Mouse (Mus musculus): ENCODE measurements around the gene Fam184a. TPM values are rescaled to one million over a fixed set of nuclear protein-coding genes. Genes with fewer than 3 reads are reported as not detected.
"Not testable (repeated sequence)": the region's sequence is repeated elsewhere in the genome, so short reads cannot be mapped to it uniquely, and the experiment has no call there.

Fam184a gene
- polyA plus RNA-seq, 1 experiment from 2014 or later, result 3.6 TPM

GRCm38 (mm10) chr10:53654239-53654638 is 96.7 kb downstream of the Fam184a start:
- not testable (repeated sequence) for H3K9me3 ChIP-seq (ENCODE audit: control insufficient read depth, low read length); H3K27me3 ChIP-seq (ENCODE audit: control insufficient read depth, insufficient read depth, low read length); H3K4me1 ChIP-seq (ENCODE audit: control insufficient read depth in 2 of 2, insufficient read depth in 2 of 2, low read length in 2 of 2); H3K4me3 ChIP-seq (ENCODE audit: control insufficient read depth in 1 of 2, insufficient read depth in 1 of 2, low read depth in 1 of 2, low read length in 2 of 2); H3K4me2 ChIP-seq (ENCODE audit: low read length); H3K36me3 ChIP-seq (ENCODE audit: control insufficient read depth, insufficient read depth, low read length); ATAC-seq (ENCODE audit: insufficient number of reproducible peaks, insufficient read depth, low FRiP score, low read depth); H3K27ac ChIP-seq (replicated peaks in 1 of 2; ENCODE audit: control insufficient read depth in 1 of 2, insufficient read depth in 1 of 2, low read depth in 2 of 2, low read length in 2 of 2); H3K9ac ChIP-seq (ENCODE audit: low read length)
- WGBS, result 86% methylated on average over 5 of the region's 5 CpGs

GRCm38 (mm10) chr10:53650683-53651082 is 100.2 kb downstream of the Fam184a start:
- Histone ChIP-seq H3K4me2 (ENCODE audit: low read length) (no peak overlapping the region), H3K9me3 (ENCODE audit: control insufficient read depth, low read length) (no peaks in the 10 kb centered on the region), H3K9ac (ENCODE audit: low read length) (no peak overlapping the region), H3K27ac (replicated peaks in 1 of 2; ENCODE audit: control insufficient read depth in 1 of 2, insufficient read depth in 1 of 2, low read depth in 2 of 2, low read length in 2 of 2) (no peak overlapping the region), H3K4me3 (ENCODE audit: control insufficient read depth in 1 of 2, insufficient read depth in 1 of 2, low read depth in 1 of 2, low read length in 2 of 2) (no peak overlapping the region), H3K4me1 (ENCODE audit: control insufficient read depth in 2 of 2, insufficient read depth in 2 of 2, low read length in 2 of 2) (no peaks in the 10 kb centered on the region), H3K27me3 (ENCODE audit: control insufficient read depth, insufficient read depth, low read length) (no peaks in the 10 kb centered on the region), H3K36me3 (ENCODE audit: control insufficient read depth, insufficient read depth, low read length) (no peaks in the 10 kb centered on the region; the same call in 1 of the 2 replicates)
- ATAC-seq (ENCODE audit: insufficient number of reproducible peaks, insufficient read depth, low FRiP score, low read depth), result no peak
- WGBS, result 72% methylated on average over 2 of the region's 2 CpGs

- ATAC-seq (ENCODE audit: insufficient number of reproducible peaks, insufficient read depth, low FRiP score, low read depth), result no peak
- Histone ChIP-seq H3K9ac (ENCODE audit: low read length) (no peak overlapping the region), H3K4me1 (ENCODE audit: control insufficient read depth in 2 of 2, insufficient read depth in 2 of 2, low read length in 2 of 2) (no peaks in the 10 kb centered on the region)
Observed at GRCm38 (mm10) chr10:53641507-53641906, 109.4 kb downstream of the Fam184a start.

GRCm38 (mm10) chr10:53635246-53635971 is 115.5 kb downstream of the Fam184a start:
- peak overlapping the region; percentile 35 for H3K9ac ChIP-seq (ENCODE audit: low read length)
- no peaks in the 10 kb centered on the region for H3K27me3 ChIP-seq (ENCODE audit: control insufficient read depth, insufficient read depth, low read length)
- WGBS, result 22% methylated on average over 13 of the region's 13 CpGs
- H3K27ac ChIP-seq (replicated peaks in 1 of 2; ENCODE audit: control insufficient read depth in 1 of 2, insufficient read depth in 1 of 2, low read depth in 2 of 2, low read length in 2 of 2), result peak overlapping the region; percentile 89 to 94
- no peak for ATAC-seq (ENCODE audit: insufficient number of reproducible peaks, insufficient read depth, low FRiP score, low read depth)
- H3K9me3 ChIP-seq (ENCODE audit: control insufficient read depth, low read length), result no peaks in the 10 kb centered on the region
- no peaks in the 10 kb centered on the region for H3K36me3 ChIP-seq (ENCODE audit: control insufficient read depth, insufficient read depth, low read length)
- peak overlapping the region; percentile 28 to 36 for H3K4me3 ChIP-seq (ENCODE audit: control insufficient read depth in 1 of 2, insufficient read depth in 1 of 2, low read depth in 1 of 2, low read length in 2 of 2)
- H3K4me2 ChIP-seq (ENCODE audit: low read length), result peak overlapping the region; percentile 61
- peaks cover 6 to 8% of the 10 kb centered on the region in 2 experiments; a peak in 3 of 4 replicates for H3K4me1 ChIP-seq (ENCODE audit: control insufficient read depth in 2 of 2, insufficient read depth in 2 of 2, low read length in 2 of 2)

More at GRCm38 (mm10) chr10:53641507-53641906, 109.4 kb downstream of the Fam184a start:
- H3K36me3 ChIP-seq (ENCODE audit: control insufficient read depth, insufficient read depth, low read length), result no peaks in the 10 kb centered on the region
- no peak overlapping the region for H3K4me3 ChIP-seq (ENCODE audit: control insufficient read depth in 1 of 2, insufficient read depth in 1 of 2, low read depth in 1 of 2, low read length in 2 of 2)
- no peak overlapping the region for H3K4me2 ChIP-seq (ENCODE audit: low read length)
- no peaks in the 10 kb centered on the region for H3K27me3 ChIP-seq (ENCODE audit: control insufficient read depth, insufficient read depth, low read length)
- H3K27ac ChIP-seq (replicated peaks in 1 of 2; ENCODE audit: control insufficient read depth in 1 of 2, insufficient read depth in 1 of 2, low read depth in 2 of 2, low read length in 2 of 2), result no peak overlapping the region
- no peaks in the 10 kb centered on the region for H3K9me3 ChIP-seq (ENCODE audit: control insufficient read depth, low read length)

GRCm38 (mm10) chr10:53634160-53634559 is 116.8 kb downstream of the Fam184a start:
- Histone ChIP-seq H3K9ac (ENCODE audit: low read length) (no peak overlapping the region), H3K4me3 (ENCODE audit: control insufficient read depth in 1 of 2, insufficient read depth in 1 of 2, low read depth in 1 of 2, low read length in 2 of 2) (no peak overlapping the region), H3K4me2 (ENCODE audit: low read length) (no peak overlapping the region), H3K9me3 (ENCODE audit: control insufficient read depth, low read length) (no peaks in the 10 kb centered on the region), H3K4me1 (ENCODE audit: control insufficient read depth in 2 of 2, insufficient read depth in 2 of 2, low read length in 2 of 2) (peaks cover 6 to 8% of the 10 kb centered on the region in 2 experiments; a peak in 3 of 4 replicates), H3K27me3 (ENCODE audit: control insufficient read depth, insufficient read depth, low read length) (no peaks in the 10 kb centered on the region), H3K27ac (replicated peaks in 1 of 2; ENCODE audit: control insufficient read depth in 1 of 2, insufficient read depth in 1 of 2, low read depth in 2 of 2, low read length in 2 of 2) (no peak overlapping the region), H3K36me3 (ENCODE audit: control insufficient read depth, insufficient read depth, low read length) (no peaks in the 10 kb centered on the region)
- 79% methylated on average over 10 of the region's 10 CpGs for WGBS
- ATAC-seq (ENCODE audit: insufficient number of reproducible peaks, insufficient read depth, low FRiP score, low read depth), result no peak

- Histone ChIP-seq H3K27ac (replicated peaks in 1 of 2; ENCODE audit: control insufficient read depth in 1 of 2, insufficient read depth in 1 of 2, low read depth in 2 of 2, low read length in 2 of 2) (peak within 1 kb of the TSS; percentile 96), H3K4me2 (ENCODE audit: low read length) (peak within 1 kb of the TSS; percentile 71), H3K4me3 (ENCODE audit: control insufficient read depth in 1 of 2, insufficient read depth in 1 of 2, low read depth in 1 of 2, low read length in 2 of 2) (peak within 1 kb of the TSS; percentile 90 to 94), H3K4me1 (ENCODE audit: control insufficient read depth in 2 of 2, insufficient read depth in 2 of 2, low read length in 2 of 2) (peaks cover 3 to 16% of the 10 kb centered on the region in 2 experiments), H3K9ac (ENCODE audit: low read length) (peak within 1 kb of the TSS; percentile 89)
- H3K9me3 ChIP-seq (ENCODE audit: control insufficient read depth, low read length); H3K27me3 ChIP-seq (ENCODE audit: control insufficient read depth, insufficient read depth, low read length); ATAC-seq (ENCODE audit: insufficient number of reproducible peaks, insufficient read depth, low FRiP score, low read depth); H3K36me3 ChIP-seq (ENCODE audit: control insufficient read depth, insufficient read depth, low read length): not testable (repeated sequence)
- 58% methylated on average over 10 of the region's 10 CpGs for WGBS
Observed at GRCm38 (mm10) chr10:53630339-53630738, 120.6 kb downstream of the Fam184a start, which contains the start of gene Mcm9. Mcm9 (minus strand) TSS chr10:53630439.

GRCm38 (mm10) chr10:53629918-53630250 is 121.0 kb downstream of the Fam184a start:
- Histone ChIP-seq H3K36me3 (ENCODE audit: control insufficient read depth, insufficient read depth, low read length) (peaks cover 10% of the 10 kb centered on the region), H3K27ac (replicated peaks in 1 of 2; ENCODE audit: control insufficient read depth in 1 of 2, insufficient read depth in 1 of 2, low read depth in 2 of 2, low read length in 2 of 2) (peak overlapping the region; percentile 96), H3K4me2 (ENCODE audit: low read length) (peak overlapping the region; percentile 71), H3K4me3 (ENCODE audit: control insufficient read depth in 1 of 2, insufficient read depth in 1 of 2, low read depth in 1 of 2, low read length in 2 of 2) (peak overlapping the region; percentile 90 to 94), H3K9me3 (ENCODE audit: control insufficient read depth, low read length) (no peaks in the 10 kb centered on the region), H3K4me1 (ENCODE audit: control insufficient read depth in 2 of 2, insufficient read depth in 2 of 2, low read length in 2 of 2) (peaks cover 0 to 12% of the 10 kb centered on the region in 2 experiments; a peak in 3 of 4 replicates), H3K9ac (ENCODE audit: low read length) (peak overlapping the region; percentile 89), H3K27me3 (ENCODE audit: control insufficient read depth, insufficient read depth, low read length) (no peaks in the 10 kb centered on the region)
- ATAC-seq (ENCODE audit: insufficient number of reproducible peaks, insufficient read depth, low FRiP score, low read depth), result peak; percentile 94
- WGBS, result under 1% methylated on average over 35 of the region's 35 CpGs

Measured in heart, embryonic 14.5 days (tissue).